Mouse (Mus musculus) lung, embryonic 14.5 days (tissue): Measurements from ENCODE around the gene Tmem97. TPM values are rescaled to one million over a fixed set of nuclear protein-coding genes. Genes with fewer than 3 reads are reported as not detected.
A peak's percentile ranks its signal among the peaks of the same experiment; 100 is the strongest.

Source experiments
- ATAC-seq: fragments of 200-750 bp; cut with Nextera tagmentation; 2 replicates; pipeline ENCODE4 v1.8.0; 2017; ENCODE audit warnings: mild to moderate bottlenecking, moderate TSS enrichment, moderate library complexity; ENCODE audit not compliant: insufficient read depth
- DNase-seq: peaks from one replicate; pipeline ENCODE4 v3.0.0-alpha.2; 2015
- H3K27ac ChIP-seq: fragments of 300-500 bp; sonication (generic); 2 replicates; pipeline ENCODE4 v1.5.1; 2014; ENCODE audit warnings: low read depth, mild to moderate bottlenecking, moderate library complexity
- H3K27me3 ChIP-seq: fragments of 300-500 bp; sonication (generic); 2 replicates; pipeline ENCODE4 v1.6.1; 2014; ENCODE audit warnings: low read length, control low read depth; ENCODE audit not compliant: insufficient read depth
- H3K36me3 ChIP-seq: fragments of 300-500 bp; sonication (generic); 2 replicates; pipeline ENCODE4 v1.6.1; 2014; ENCODE audit warnings: control low read depth; ENCODE audit not compliant: insufficient read depth
- H3K4me1 ChIP-seq: fragments of 300-500 bp; sonication (generic); 2 replicates; pipeline ENCODE4 v1.6.1; 2014; ENCODE audit warnings: antibody characterized with exemption, control low read depth; ENCODE audit not compliant: insufficient read depth
- H3K4me2 ChIP-seq: fragments of 300-500 bp; sonication (generic); 2 replicates; pipeline ENCODE4 v1.6.1; 2014; ENCODE audit warnings: mild to moderate bottlenecking
- H3K4me3 ChIP-seq: fragments of 300-500 bp; sonication (generic); 2 replicates; pipeline ENCODE4 v1.5.1; 2014; ENCODE audit warnings: low read depth, low read length
- H3K9ac ChIP-seq: fragments of 300-500 bp; sonication (generic); 2 replicates; pipeline ENCODE4 v1.6.1; 2014
- H3K9me3 ChIP-seq: fragments of 300-500 bp; sonication (generic); 2 replicates; pipeline ENCODE4 v1.6.1; 2016; ENCODE audit warnings: low read depth, low read length, control low read depth
- CTCF ChIP-seq: IDR thresholded peaks from 2 replicates; pipeline ENCODE4 v1.5.1; 2016; ENCODE audit warnings: antibody characterized with exemption, low read depth
- WGBS: fragments of 180-500 bp; shearing (Covaris S2); extraction: QIAGEN DNeasy Blood & Tissue Kit; methylation state at CpG from one replicate; pipeline ENCODE4 v1.1.7; 2014; 5-methylcytosine and 5-hydroxymethylcytosine counted together
- polyA plus RNA-seq: library from polyadenylated mRNA; unstranded; fragments of >200 nt; fragmentation: Nextera tagmentation; extraction: Ambion mirVana; gene quantifications from 2 replicates; pipeline ENCODE4 v1.2.1, GENCODE M21; 2014

Tmem97 gene
- polyA plus RNA-seq, 1 experiment from 2014 or later = 102 TPM

GRCm38 (mm10) chr11:78512025-78512957, 38.3 kb downstream of the Tmem97 start, which contains the start of the genes Tmem199 and Poldip2:
Gene Tmem199 (minus strand): TSS chr11:78512172.
Gene Poldip2 (plus strand): TSS chr11:78512193.
- Histone ChIP-seq H3K27me3 (no peaks in the 10 kb centered on the region), H3K9ac (peak within 1 kb of the TSS; percentile 96), H3K4me2 (peak within 1 kb of the TSS; percentile 74), H3K4me3 (peak within 1 kb of the TSS; percentile 93), H3K36me3 (peaks cover 54% of the 10 kb centered on the region), H3K27ac (peak within 1 kb of the TSS; percentile 68), H3K9me3 (no peaks in the 10 kb centered on the region), H3K4me1 (0 out of 2 replicates have a peak, but pooled peaks cover 10% of the 10 kb centered on the region)
- DNase-seq (peak; percentile 97), ATAC-seq (peak; percentile 98)
- under 1% methylated on average over 66 of the region's 67 CpGs for WGBS
- no peak for TF ChIP-seq CTCF

GRCm38 (mm10) chr11:78509148-78509547, 41.4 kb downstream of the Tmem97 start:
- WGBS = 81% methylated on average over 5 of the region's 5 CpGs
- DNase-seq = peak; percentile 43

GRCm38 (mm10) chr11:78505430-78505829, 45.1 kb downstream of the Tmem97 start:
- H3K4me3 ChIP-seq = no peak overlapping the region
- ATAC-seq (no peak), DNase-seq (no peak)
- no peaks in the 10 kb centered on the region for H3K9me3 ChIP-seq
- H3K4me2 ChIP-seq = no peak overlapping the region
- no peaks in the 10 kb centered on the region for H3K4me1 ChIP-seq
- H3K27ac ChIP-seq = no peak overlapping the region
- H3K9ac ChIP-seq = no peak overlapping the region
- H3K36me3 ChIP-seq = peaks cover 34% of the 10 kb centered on the region; the same call in 1 of the 2 replicates
- H3K27me3 ChIP-seq = peaks cover 6% of the 10 kb centered on the region; the same call in 1 of the 2 replicates
- 76% methylated on average over 3 of the region's 3 CpGs for WGBS
- no peak for TF ChIP-seq CTCF

More at GRCm38 (mm10) chr11:78509148-78509547, 41.4 kb downstream of the Tmem97 start:
- Histone ChIP-seq H3K27me3 (no peaks in the 10 kb centered on the region), H3K4me2 (no peak overlapping the region), H3K9ac (no peak overlapping the region), H3K36me3 (peaks cover 39% of the 10 kb centered on the region), H3K4me3 (no peak overlapping the region), H3K27ac (no peak overlapping the region), H3K9me3 (no peaks in the 10 kb centered on the region), H3K4me1 (0 out of 2 replicates have a peak, but pooled peaks cover 10% of the 10 kb centered on the region)
- TF ChIP-seq CTCF = peak; percentile 56
- no peak for ATAC-seq

- H3K9me3 ChIP-seq = no peaks in the 10 kb centered on the region
- H3K4me3 ChIP-seq = no peak within 1 kb of the TSS
- H3K36me3 ChIP-seq = peaks cover 19% of the 10 kb centered on the region; the same call in 1 of the 2 replicates
- WGBS = 58% methylated on average over 7 of the region's 7 CpGs
- DNase-seq (no peak), ATAC-seq (no peak)
- no peak within 1 kb of the TSS for H3K27ac ChIP-seq
- no peak within 1 kb of the TSS for H3K9ac ChIP-seq
- H3K4me2 ChIP-seq = no peak within 1 kb of the TSS
- no peak for TF ChIP-seq CTCF
- peaks cover 28% of the 10 kb centered on the region for H3K27me3 ChIP-seq
- no peaks in the 10 kb centered on the region for H3K4me1 ChIP-seq
These were observed 47.5 kb downstream of the Tmem97 start, which contains the start of gene Sebox for GRCm38 (mm10) chr11:78502909-78503650. Gene Sebox (plus strand): TSS chr11:78503447.

GRCm38 (mm10) chr11:78501529-78501928, 49.0 kb downstream of the Tmem97 start:
- peaks cover 4% of the 10 kb centered on the region; the same call in 1 of the 2 replicates for H3K36me3 ChIP-seq
- WGBS = 75% methylated on average over 20 of the region's 20 CpGs

GRCm38 (mm10) chr11:78500623-78501202, 49.9 kb downstream of the Tmem97 start:
- Histone ChIP-seq H3K27me3 (peaks cover 45% of the 10 kb centered on the region), H3K4me1 (0 out of 2 replicates have a peak, but pooled peaks cover 4% of the 10 kb centered on the region), H3K4me2 (no peak overlapping the region), H3K9ac (no peak overlapping the region), H3K27ac (no peak overlapping the region), H3K36me3 (no peaks in the 10 kb centered on the region), H3K4me3 (no peak overlapping the region), H3K9me3 (no peaks in the 10 kb centered on the region)
- WGBS = 57% methylated on average over 9 of the region's 9 CpGs
- DNase-seq = no peak
- no peak for ATAC-seq
- no peak for TF ChIP-seq CTCF

More at GRCm38 (mm10) chr11:78501529-78501928, 49.0 kb downstream of the Tmem97 start:
- no peaks in the 10 kb centered on the region for H3K9me3 ChIP-seq
- ATAC-seq (no peak), DNase-seq (no peak)
- no peak overlapping the region for H3K4me2 ChIP-seq
- peaks cover 37% of the 10 kb centered on the region for H3K27me3 ChIP-seq
- H3K4me1 ChIP-seq = 0 out of 2 replicates have a peak, but pooled peaks cover 4% of the 10 kb centered on the region
- H3K4me3 ChIP-seq = no peak overlapping the region
- no peak overlapping the region for H3K27ac ChIP-seq
- no peak overlapping the region for H3K9ac ChIP-seq
- no peak for TF ChIP-seq CTCF
